Mouse (Mus musculus) E14TG2a.4 (cell line): Measurements from ENCODE around the gene Pllp.

Experiments used
- CTCF ChIP-seq: conservative IDR thresholded peaks from 2 replicates; pipeline ENCODE4 v1.5.1; 2014; ENCODE audit warnings: low read length
- POU5F1 ChIP-seq: IDR thresholded peaks from 2 replicates; pipeline ENCODE4 v1.6.1; 2014; ENCODE audit warnings: low read length, borderline replicate concordance

- TF ChIP-seq CTCF, result no peak
- no peak for TF ChIP-seq POU5F1
These were observed 13.2 kb downstream of the Pllp start for GRCm38 (mm10) chr8:94682732-94683524.
